Mouse (Mus musculus): ENCODE results near the gene Apof.
A peak's percentile ranks its signal among the peaks of the same experiment; 100 is the strongest.
"Not testable (repeated sequence)": the region's sequence is repeated elsewhere in the genome, so short reads cannot be mapped to it uniquely, and the experiment has no call there.

The Apof gene

DNA sequence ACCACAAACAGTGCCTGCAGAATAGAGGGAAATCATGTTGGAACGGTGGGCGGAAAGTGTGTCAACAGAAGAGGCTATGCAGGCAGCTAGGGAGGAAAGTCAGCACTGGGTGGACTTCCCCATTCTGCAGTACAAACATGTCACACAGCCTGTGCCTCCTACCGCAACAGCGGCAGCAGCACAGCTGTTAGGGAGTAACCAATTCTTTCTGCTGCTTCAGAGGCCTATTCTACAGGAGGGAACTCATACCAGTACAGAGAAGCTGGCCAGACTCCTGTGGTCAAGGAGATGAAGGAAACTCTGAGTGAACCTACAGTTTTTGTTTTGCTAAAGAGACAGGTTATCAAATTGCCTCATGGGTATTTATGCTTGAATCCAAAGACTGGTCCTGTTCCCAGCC lies 9.5 kb upstream of the Apof start:
- no peak for DNase-seq (ENCODE audit: low read depth, low spot score)

GRCm38 (mm10) chr10:128259946-128260345 lies 8.5 kb upstream of the Apof start:
- DNase-seq (ENCODE audit: low read depth, low spot score), result no peak

GRCm38 (mm10) chr10:128260376-128260775 lies 8.1 kb upstream of the Apof start:
- not testable (repeated sequence) for DNase-seq (ENCODE audit: low read depth, low spot score)

- no peak for DNase-seq (ENCODE audit: low read depth, low spot score)
These were observed 6.2 kb upstream of the Apof start for GRCm38 (mm10) chr10:128262300-128262699.

DNA sequence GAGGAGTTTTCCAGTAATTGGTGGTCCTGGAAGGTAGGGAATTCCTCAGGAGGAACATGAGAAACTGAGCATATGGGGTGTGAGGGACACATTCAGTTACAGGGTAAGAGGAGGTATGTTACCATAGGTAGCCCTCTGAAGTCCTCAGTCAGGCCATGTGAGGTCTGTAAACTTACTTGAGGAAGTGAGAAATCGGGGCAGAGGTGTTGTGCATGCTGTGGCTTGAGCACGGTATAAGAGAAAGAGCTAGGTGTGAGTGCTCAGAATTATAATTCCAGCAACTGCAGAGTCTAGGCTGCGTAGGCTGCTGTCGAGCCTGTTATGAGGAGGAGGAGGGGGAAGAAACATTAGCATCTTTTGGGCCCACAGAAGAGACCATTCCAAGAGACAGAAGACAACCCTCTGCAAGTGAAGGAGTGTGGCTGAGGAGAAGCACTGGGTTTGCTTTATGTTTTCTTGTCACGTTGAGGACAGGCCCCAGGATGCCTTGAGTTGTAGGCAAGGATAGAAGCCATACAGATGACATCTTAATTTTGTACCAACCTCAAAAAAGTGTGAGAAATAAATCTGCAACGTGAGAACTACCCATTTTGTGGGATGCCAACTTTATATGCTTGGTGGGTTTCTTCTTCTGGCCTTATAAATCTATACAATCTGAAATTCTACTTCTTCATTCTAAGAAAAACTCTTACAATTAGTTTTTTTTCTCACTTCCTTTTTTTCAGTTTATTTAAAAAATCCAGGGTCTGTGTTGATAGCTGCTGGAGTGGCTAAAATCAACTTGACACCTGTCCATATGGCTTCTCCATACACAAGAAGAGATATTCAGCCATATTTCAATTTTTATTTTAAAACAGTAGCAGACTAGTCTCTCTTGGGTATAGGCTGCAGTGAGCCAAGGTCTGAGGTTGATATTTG lies 4.8 kb upstream of the Apof start:
- DNase-seq (ENCODE audit: low read depth, low spot score), result no peak

DNA sequence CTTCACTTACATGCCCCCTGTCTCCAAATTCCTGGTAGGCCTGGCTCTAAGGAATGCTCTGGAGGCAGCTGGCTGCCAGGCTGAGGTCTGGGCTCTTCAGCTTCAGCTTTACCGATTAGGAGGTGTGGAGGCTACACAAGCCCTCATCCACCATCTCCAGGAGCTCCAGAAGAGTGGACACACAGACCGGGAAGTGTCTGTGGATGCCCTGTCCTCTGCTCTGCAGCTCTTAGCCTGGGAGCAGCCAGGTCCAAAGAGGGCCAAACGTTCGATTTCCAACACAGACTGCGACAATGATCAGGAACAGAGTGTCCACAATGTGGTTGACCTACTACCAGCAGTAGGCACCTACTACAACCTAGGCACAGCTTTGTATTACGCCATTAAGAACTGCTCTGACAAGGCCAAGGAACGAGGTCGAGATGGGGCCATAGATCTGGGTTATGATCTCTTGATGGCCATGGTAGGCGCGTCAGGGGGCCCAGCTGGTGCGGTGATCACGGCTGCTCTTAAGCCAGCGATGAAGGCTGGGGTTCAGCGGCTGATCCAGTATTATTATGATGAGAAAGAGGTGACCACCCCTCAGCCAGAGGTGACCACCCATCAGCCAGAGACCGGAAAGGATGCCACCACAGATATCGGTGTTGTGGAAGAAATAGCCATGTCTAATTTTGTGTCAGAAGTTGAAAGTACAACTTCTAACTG lies 887 bp downstream of the Apof start:
- no peak for DNase-seq (ENCODE audit: low read depth, low spot score)

DNA sequence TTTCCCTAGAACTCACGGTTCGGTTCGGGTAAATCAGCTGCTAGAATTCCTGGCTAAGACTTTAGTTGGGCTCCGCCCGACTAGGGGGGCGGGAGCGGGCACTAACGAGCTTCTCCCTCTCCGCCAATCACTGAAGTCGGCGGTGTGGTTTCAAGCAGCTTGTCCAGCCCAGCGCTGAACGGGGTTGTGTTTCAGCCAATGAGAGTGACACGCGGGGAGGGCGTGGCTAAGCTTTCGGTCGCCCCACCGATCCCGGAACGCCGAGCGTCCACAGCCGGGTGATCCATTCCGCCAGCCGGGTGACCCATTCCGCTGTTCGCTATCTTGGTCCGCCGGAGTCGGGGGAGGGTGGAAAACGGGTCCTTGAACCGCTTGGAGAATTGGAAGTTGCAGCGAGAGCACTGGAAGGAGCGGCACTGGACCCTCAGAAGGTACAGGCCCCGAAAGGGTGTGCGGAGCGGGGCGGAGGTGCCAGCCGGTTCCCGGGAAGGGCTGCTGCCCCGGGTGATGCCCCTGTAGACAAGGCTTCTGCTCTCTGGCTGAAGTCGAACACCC lies 1.9 kb downstream of the Apof start, which contains the start of gene Stat2:
Gene Stat2 (plus strand): TSS at position 273 of the 555 bp plus-strand sequence.
- DNase-seq (ENCODE audit: low read depth, low spot score), result peak; percentile 96

DNA sequence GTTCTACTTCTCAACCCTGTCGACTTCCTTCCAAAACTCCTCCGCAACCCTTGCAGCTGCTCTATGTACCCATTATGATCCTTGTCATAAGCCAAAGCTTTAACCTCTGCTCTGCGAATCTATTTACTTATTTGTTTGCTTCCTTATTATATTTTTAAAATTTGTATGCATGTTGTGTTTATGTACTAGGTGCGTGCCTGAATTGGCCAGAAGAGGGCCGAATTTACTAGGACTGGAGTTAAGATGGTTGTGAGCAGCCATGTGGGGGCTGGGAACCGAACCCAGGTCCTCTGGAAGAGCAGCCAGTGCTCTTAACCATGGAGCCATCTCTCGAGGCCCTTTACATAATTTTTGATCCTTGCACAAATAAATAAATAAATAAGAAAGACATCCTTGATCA lies 2.4 kb downstream of the Apof start:
- no peak for DNase-seq (ENCODE audit: low read depth, low spot score)

DNA sequence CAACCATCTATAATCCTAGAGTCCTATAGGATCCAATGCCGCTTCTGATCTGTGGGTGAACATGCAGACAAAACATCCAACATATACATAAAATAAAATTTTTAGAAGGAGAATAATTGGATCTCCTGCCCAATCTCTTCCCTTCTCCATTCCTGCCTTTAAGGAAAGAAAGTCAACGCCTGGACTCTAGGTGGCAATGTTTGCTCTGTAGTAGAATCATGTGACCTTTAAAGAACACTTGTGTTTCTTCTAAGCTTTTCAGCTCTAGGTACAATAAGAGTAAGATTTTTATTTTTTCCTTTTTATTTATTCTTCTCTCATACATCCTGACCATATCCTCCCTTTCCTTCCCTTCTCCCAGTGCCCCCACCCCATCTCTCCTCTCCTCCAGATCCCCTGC lies 3.4 kb downstream of the Apof start:
- no peak for DNase-seq (ENCODE audit: low read depth, low spot score)

- DNase-seq (ENCODE audit: low read depth, low spot score), result not testable (repeated sequence)
These were observed 4.5 kb downstream of the Apof start for GRCm38 (mm10) chr10:128272819-128273439.

DNA sequence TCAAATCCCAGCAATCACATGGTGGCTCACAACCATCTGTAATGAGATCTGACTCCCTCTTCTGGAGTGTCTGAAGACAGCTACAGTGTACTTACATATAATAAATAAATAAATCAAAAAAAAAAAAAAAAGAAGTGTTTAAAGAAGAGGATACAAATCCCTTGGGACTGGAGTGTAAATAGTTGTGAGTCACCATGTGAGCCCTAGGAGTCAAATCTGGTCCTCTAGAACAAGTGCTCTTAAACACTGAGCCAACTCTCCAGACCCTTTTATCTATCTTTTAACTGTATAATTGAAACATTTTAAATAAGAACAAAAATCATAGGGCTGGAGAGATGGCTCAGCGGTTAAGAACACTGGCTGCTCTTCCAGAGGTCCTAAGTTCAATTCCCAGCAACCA lies 6.9 kb downstream of the Apof start:
- DNase-seq (ENCODE audit: low read depth, low spot score), result not testable (repeated sequence)

GRCm38 (mm10) chr10:128278158-128278557 lies 9.7 kb downstream of the Apof start:
- DNase-seq (ENCODE audit: low read depth, low spot score), result no peak

GRCm38 (mm10) chr10:128280943-128281342 lies 12.5 kb downstream of the Apof start:
- no peak for DNase-seq (ENCODE audit: low read depth, low spot score)

- DNase-seq (ENCODE audit: low read depth, low spot score), result no peak
These were observed 13.2 kb downstream of the Apof start for GRCm38 (mm10) chr10:128281682-128282081.

- no peak for DNase-seq (ENCODE audit: low read depth, low spot score)
These were observed 14.5 kb downstream of the Apof start for GRCm38 (mm10) chr10:128282886-128283450.

GRCm38 (mm10) chr10:128283604-128284579 lies 15.4 kb downstream of the Apof start:
- peak; percentile 72 for DNase-seq (ENCODE audit: low read depth, low spot score)

GRCm38 (mm10) chr10:128290594-128290993 lies 22.1 kb downstream of the Apof start:
- not testable (repeated sequence) for DNase-seq (ENCODE audit: low read depth, low spot score)

DNA sequence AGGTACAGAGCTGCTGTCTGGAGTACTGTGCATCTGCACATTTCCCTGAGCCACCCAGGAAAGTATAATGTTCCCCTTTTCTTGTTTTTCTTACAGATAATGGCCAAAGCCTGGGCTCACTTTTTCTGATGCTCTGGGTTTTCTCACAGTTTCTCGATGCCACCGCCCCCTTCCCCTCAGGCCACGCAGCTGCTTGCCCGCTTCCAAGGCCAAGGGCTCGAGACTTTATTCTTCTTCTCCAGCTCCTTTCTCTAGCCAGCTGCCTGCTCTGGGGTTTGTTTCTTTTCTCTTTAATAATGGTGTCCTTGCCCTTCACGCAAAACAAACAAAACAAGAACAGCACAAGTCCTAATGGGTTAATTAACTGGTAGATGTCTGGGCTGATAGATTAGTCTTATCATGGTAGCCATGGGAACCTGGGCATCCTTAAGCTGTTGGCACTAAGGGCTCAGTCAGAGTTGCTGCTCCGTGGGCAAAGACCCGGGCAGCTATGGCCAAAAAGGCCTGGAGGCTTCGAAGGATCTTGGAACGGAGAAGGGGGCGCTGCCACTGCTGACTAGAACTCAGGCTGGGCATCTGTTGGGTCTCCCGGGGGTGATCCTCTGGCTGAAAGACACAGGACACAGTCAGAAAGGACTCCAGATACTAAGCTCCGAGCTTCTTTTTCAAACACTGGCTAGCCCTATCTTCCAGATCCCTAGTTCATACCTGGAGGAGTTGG lies 28.1 kb downstream of the Apof start:
- DNase-seq (ENCODE audit: low read depth, low spot score), result no peak

GRCm38 (mm10) chr10:128297221-128297620 lies 28.8 kb downstream of the Apof start:
- DNase-seq (ENCODE audit: low read depth, low spot score), result no peak

GRCm38 (mm10) chr10:128297622-128298021 lies 29.2 kb downstream of the Apof start:
- no peak for DNase-seq (ENCODE audit: low read depth, low spot score)
